Mouse (Mus musculus): ENCODE results near the gene Dyrk3.

GRCm38 (mm10) chr1:131139102-131140095 lies 1.3 kb upstream of the Dyrk3 start:
- TF ChIP-seq CTCF (conservative IDR thresholded peaks at IDR 0.05; ENCODE audit: insufficient read depth, insufficient read length, low read depth, low read length) (no peak), POLR2A (IDR thresholded peaks at IDR 0.05; ENCODE audit: low read depth, low read length) (no peak)
